Mouse (Mus musculus): ENCODE measurements around the gene Dock2.

The Dock2 gene

DNA sequence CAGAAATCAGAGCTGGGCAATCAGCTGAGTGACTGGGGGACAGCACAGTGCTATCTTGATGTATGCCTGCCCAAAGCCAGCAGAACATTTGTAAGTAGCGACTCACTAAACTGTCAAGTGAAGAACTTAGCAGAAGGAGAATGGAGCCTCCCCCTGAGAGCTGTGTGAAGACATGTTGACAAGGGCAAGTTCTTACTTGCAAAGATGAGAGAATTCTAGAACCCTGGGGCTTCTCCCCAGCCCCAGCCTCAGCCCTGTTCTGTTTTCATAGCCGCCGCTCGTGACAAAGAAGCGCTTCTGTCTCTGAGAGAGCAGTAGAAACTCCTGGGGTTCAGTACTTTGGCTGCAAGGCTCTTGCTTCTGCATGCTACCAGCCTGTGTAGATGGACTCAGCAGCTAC, 444.0 kb downstream of the Dock2 start:
- no peak for DNase-seq

DNA sequence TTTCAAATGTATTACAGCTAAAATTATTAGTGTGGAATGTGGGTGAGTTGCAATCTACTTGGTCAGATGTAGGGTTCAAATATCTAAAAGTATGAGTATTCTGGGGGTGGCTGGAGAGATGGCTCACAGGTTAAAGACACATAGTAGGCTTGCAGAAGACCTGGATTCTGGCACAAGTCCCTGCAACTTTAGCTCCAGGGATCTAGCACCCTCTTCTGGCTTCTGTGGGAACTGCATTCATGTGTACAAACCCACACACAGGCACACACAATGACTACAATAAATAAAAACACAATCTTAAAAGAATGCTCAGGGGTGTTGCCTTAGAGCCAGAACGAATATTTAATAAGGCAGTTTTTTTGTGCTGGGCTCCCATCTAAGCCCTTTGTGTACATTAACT, 445.8 kb downstream of the Dock2 start:
- DNase-seq, result no peak

DNA sequence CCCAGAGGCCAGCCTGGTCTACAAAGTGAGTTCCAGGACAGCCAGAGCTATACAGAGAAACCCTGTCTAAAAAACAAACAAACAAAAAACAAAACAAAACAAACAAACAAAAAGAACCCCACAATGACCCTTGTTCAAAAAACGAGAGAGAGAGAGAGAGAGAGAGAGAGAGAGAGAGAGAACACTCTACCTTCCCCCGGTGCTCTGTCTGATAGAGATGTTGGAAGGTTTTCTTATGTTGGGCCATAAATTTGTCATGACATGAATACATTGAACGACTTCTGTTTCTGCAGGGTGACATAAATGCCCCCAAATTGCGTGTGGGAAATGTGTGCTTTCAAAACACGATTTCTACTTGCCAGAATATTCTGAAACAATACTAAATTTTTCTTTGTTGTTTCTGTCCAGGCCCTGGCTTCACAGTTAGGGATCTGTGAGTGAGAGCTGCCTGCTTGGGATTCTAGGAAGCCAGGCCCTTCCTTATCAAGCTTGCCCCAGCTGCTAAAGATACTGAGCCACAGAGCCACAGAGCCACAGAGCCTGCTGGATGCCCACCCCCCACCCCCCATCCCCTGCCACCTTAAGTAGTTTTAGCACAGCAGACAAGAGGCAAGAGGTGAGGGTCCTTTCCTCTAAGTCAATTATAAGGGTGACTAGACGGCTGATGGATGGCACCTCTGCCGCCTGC, 451.2 kb downstream of the Dock2 start:
- no peak for DNase-seq

DNA sequence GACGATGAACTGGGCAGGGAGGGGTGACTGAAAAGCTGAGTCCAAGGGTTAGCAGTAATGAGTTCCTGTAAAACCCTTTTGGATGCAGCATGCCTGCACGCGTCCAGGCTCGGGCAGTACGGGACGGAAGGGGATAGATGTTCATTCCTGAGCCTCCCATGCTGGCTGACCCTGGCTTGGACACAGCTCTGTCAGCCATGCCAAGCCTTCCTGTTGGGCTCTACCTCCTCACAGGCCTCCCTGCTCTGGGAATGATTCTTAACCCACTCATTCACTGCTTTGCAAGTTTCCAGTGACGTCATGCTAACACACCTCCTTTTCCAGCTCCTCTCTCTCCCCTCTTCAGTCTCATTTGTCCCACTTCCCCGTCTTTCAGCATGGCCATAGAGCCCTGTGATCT, 460.0 kb downstream of the Dock2 start:
- no peak for DNase-seq

DNA sequence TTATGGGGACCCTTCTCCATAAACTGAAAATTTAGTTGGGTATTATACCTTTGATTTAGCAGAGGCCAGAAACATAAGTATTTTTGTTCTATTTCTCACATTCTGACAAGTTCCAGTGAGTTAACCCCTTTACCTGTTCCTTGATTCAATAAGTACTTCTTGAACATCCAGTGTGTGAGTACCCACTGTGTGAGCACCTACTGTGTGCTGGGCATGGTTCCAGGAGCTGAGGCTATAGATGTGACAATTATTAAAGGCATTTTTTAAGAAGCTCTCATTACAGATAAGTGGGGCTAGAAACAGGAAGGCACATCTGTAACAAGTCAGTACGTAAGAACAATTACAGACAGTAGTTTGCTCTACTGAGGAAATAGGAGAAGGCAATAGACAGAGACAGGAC, 464.4 kb downstream of the Dock2 start:
- no peak for DNase-seq

DNA sequence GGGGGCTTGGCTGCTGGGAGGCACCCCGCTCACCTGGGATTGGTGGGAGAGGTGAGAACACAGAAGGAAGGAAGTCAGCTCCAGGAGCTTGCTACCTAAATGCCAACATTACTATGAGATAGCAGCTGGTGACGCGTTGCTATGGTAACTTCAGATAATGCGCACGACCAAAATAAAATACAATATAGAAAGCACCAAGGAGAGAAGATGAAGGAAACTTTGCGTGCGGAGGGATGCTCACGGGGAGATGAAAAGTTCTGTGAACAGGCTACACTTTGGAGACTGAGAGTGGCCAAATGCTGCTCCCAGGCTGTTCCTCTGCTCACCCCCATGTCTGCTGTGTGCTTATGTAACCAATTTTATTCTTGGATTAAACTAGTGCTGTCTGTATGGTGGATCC, 466.7 kb downstream of the Dock2 start:
- DNase-seq, result peak; percentile 31

DNA sequence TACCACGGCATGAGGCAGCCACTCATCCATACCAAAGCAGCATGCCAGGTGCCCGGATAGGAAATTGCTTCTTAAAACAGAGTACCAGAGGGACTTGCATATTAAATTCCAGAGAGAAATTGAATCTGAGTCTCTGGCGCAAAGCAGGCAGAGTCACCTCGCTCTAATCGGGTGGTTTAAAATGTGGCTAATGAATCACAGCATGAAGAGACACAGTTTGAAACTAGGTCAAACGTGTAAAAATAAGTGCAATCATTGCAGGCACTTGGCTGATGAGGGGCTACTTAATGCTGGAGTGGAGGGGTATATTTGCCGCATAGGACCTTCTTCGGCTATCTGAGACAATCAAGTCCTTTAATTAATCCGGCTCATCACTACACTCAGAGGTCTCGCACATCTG, 467.5 kb downstream of the Dock2 start:
- no peak for DNase-seq

DNA sequence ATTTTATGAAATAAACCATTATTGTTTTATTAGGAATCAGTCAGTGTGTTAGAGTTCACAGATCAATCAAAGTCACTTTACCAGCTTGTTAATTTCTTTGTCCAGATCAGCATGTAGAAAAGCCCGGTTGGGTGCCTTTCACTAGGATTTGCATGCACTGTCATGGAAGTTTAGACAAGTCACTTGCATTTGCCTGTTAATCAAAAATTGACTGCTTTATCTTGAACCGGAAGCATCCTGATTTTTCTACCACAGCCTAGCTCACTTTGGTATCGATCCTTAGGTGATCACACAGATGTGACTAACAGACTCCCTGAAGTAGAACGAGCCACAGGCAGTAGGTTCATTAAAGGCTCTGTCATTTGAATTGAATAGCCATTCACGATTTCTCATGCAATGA, 468.3 kb downstream of the Dock2 start:
- no peak for DNase-seq

DNA sequence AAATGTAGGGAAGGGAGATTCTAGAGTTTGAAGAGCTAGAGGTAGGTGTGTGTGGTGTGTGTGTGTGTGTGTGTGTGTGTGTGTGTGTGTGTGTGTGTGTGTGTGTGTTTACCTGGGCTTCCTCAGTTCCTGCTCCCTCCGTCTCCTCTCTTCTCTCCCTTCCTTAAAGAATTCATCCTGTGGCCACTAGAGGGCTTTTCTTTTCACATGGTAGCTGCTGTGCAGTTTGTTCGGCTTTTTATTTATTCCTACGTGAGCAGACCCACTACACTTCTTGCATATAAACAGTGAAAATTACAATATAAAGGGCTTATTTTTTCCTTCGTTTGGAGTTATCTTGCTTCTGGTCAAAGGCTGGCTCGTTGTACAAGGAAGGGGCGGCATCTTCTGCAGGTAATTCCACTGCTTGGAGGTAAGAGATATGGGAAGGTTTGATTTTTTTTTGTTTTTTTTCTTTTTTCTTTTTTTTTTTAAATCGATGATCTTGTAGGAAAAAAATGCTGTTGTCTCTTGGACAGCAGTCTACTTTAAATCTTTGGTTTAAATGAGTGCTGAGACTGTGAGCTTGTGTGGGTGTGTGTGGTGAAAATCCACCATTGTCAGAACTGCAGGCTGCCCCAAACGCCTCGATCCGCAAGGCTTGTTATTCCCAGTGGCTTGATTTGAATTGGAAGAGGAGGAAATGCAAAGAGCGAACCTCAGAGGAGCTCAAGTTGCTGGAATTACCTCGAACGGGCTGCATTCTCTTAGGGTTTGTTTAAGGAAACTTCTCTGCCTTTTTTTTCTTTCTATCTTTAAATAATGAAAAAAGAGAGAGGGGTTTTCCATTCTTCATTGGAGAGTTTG, 468.9 kb downstream of the Dock2 start, which contains the start of gene Fam196b:
Gene Fam196b, plus strand, starts transcription at position 289 of the 846 bp plus-strand sequence.
- peak; percentile 15 for DNase-seq

DNA sequence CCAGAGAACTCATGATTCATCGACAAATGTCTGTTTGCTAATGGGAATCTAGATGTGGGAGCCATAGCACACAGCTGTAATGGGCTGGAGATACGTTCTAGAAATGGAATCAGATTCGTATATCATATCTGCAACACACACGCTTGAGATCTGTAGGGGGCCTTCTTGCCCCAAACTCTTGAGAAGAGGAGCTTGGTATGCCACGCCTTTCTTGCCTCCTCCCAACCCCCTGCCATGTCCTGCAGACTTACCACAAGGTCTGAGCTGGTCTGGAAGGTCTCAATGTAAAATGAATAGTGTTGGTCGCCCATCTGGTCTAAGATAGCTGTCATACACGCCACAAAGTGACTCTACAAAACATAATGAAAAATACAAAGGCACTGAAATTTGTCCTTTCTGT, 471.5 kb downstream of the Dock2 start:
- DNase-seq, result no peak

DNA sequence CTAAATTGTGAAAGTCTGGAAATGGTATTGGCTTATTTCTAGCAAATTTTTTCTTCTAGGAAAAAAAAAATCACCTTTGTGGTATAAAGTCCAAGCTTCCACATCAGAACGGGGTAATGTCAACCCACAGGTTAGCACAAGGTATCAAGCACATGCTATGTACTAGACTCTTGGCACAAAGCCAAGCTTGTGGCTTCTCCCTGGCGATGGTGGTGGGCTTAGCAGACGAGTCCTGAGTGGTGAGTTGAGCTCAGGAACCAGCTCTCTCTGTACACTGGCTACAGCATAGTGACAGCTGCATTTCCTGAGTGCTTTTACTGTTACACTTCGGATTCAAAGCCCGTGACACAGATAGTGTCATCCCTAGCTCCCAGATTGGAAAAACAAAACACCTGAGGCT, 472.0 kb downstream of the Dock2 start:
- no peak for DNase-seq

DNA sequence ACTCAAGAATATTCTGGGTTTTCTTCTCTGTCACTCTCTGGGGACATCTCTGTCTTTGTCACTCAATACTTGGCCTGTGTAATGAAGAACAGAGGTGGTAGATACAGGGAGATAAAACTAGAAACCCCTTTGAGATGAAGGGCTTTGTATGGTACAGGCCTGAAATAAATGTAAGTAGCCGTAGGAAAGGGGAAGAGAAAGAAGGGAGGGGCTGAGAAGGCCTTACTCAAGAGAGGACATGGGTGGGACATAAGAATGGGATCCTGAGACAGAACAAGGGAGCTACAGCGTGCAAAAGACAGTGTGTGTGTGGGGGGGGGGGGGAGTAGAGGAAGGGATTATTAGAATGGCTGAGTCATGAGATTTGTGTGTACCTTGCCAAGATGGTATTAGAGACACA, 474.3 kb downstream of the Dock2 start:
- DNase-seq, result no peak

DNA sequence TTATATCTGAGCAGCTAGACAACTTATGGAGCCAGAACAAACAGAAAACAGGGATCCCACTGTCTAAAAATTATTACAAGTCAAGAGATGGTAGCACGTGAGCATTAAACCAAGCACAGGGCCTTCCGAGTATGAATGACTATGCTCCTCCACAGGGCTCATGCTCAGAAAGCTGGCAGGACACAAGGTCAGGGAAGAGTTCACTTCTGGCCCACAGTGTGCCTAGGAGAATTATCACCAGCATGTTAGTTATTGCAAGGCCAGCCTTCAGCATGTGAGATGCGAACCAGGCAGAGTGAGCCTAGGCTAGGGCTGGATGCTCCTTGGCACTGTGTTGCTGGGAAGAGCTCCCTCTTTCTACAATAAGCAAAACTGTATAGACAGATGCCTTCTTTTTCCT, 475.0 kb downstream of the Dock2 start:
- DNase-seq, result no peak

DNA sequence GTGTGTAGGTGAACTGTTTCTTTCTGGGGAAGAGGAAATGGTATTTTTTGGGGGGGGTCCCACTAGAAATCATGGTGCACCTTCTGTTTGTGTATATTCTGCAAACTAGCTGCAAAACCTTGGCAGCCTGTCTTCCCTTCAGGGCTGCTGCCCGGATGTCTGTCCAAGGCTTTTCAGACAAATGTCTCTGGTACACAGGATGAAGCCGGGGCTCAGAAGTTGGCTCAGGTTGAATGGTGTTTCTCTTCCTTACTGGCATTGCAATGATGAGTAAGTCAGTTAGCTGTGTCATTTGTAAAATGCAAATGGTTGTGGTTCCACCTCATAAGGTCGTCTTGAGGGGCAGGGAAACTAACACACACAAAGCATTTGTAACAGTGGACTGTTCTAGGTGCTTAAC, 477.5 kb downstream of the Dock2 start:
- DNase-seq, result no peak

DNA sequence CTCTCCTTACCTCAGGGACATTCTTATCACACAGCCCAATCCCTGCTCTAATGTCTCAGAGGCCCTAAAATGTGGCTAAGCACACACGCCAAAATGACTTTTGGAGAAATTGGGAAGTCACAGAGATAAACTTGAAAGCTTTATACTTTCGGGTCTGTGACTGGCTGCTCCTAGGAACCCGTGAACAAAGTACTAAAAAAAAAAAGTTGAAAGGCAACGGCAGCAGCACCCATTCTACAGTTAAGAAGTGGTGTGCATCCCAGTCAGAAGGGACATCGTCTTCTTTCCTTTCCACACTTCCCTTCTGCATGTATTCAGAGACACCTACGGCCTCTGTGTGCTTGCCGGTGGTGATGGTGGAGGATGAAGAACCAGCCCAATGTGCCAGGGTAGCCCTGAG, 483.6 kb downstream of the Dock2 start:
- DNase-seq, result no peak

DNA sequence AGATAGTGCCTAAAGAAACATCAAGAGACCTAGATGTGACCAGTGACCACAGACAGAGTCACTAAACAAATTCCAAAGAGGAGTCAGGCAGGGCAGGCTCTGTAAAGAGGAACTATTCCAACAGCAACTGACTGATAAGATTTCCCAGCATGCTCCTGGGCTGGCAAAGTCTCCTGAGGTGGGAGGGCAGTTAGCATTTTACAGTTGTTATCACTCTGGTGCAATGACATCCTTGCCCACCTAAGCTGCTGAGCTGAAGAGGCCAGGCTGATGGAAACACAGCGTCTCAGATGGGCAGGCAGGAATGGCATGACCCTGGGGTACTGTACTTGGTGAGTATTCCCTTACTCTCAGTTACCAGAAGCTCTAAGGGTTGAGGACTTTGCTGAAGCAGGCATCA, 484.1 kb downstream of the Dock2 start:
- DNase-seq, result no peak

DNA sequence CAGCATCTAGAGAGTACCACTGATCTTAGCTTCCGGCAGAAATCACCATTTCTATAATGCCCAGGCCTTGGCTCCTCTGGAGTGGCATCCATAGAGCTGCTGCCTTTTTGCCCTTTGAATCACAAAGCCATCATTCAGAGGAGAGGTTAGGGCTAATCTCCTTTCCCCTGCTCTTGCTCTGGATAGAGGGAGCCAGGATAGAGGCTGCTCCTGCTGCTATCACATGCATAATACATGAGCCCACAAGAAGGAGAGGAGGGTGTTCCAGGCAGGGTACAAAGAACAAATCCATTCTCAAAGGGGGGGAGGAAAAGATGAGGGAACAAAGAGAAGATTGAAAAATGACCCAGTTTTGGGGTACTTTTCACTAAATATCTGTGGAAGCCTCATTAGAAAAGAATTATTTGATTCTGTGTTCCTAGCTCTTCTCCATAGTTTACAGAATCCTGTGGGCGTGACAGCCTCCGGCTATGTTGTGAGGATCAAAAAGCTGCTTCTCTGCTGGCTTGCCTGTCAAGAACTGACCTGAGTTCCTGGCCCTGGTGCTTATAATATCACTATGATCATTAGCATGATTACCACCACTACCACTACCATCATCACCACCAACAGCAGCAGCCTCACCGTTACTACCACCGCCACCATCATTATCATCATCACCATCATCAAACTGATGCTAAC, 485.9 kb downstream of the Dock2 start:
- no peak for DNase-seq

DNA sequence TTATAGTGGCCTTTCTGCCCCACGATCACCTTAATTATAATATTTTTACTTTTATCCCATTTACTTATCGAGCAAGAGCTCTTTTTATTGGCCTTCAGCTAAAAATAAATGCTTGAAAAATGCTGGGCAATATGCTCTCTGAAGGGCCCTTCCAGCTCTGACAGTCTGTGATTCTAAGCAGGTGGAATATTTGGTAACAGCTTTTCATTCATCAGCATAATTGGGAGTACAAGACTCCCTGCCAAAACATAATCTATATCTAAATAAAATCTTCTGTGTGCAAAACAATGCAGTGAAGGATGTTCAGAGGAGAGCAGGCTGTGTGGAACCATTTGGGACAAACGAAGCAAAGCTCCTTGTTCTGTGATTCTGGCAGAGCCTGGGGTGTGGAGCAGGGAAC, 492.4 kb downstream of the Dock2 start:
- no peak for DNase-seq

DNA sequence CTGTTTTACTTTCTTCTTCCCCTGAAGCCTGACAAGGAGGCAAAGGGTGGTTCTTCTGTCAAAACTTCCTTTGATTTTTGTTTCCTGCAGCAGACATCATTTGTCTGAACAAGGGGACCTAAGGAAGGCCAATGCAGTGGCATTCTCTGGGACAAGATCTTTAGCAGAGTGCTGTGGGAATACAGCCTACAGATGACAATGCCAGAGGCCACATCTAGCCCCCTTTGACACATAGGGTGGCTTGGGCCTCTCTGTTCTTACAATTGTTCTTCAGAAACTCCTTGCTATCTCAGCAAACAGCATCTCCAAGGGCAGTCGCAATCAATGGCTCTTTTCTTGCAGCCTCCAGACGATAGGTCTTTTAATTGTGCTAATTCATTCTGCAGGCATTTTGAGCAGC, 493.0 kb downstream of the Dock2 start:
- no peak for DNase-seq

DNA sequence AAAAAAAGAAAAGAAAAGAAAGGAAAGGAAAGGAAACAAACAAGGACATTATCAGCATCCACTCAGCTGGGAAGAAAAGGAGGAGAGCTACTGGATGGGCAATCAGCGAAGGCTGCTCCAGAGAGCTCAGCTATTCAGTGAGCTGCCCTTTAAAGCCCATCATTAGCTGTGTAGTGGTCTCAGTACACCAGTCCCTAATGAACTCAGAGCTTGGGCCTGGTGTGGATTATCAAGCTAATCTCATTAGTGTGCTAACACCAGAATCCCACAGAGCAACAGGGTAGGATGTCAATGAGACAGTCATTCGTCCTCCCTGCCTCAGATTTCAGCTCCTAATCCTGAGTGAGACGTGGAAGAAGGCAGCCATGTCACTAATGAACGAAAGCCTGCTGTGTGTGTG, 493.4 kb downstream of the Dock2 start:
- no peak for DNase-seq

DNA sequence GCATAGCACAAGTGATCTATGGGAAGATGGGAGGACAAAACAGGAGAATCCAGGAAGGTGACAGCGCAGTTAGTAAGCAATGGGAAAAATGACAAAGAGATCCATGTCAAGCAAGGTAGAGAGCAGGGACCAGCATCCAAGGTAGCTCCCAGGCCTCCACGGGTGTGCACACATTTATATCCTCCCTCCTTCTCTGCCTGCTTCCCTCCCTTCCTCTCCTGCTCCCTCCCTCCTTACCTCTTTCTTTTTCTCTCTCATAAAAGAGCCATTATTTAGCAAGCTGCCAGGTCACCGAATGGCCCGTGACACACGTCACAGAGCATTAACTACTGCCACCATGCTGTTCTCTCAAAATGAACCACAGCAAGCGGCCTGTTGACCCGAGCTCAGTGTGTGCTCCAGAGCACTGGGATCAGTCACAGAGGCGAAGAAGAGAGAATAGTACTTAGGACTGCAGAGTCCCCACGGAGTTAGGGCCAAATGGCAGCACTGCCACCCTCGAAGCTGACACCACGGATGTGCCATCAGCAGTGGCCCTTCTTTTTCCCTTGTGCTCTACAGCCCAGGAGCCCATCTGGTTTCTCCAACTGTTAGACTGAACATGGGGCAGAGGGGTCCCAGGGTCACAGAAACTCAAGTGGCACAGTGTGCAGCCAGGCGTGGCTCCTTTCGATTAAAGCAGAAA, 499.4 kb downstream of the Dock2 start:
- DNase-seq, result no peak

DNA sequence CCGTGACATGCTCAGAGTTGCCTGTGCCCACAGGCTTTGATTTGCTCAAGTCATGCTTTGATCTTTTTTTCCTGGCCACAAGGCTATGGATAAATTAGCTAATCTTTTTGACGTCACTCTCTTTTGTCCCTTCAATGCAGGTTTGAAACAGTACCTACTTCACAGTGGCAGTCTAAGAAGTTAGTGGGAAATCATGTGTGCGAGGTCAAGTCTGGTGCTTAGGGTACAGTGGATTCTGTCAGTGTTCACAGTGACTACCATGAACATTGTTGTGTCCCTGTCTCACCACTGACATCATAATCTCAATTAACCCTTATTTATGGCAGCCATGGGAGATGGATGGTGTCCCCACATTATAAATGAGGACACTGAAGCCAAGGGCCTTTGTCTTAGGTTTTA, 506.6 kb downstream of the Dock2 start:
- no peak for DNase-seq

DNA sequence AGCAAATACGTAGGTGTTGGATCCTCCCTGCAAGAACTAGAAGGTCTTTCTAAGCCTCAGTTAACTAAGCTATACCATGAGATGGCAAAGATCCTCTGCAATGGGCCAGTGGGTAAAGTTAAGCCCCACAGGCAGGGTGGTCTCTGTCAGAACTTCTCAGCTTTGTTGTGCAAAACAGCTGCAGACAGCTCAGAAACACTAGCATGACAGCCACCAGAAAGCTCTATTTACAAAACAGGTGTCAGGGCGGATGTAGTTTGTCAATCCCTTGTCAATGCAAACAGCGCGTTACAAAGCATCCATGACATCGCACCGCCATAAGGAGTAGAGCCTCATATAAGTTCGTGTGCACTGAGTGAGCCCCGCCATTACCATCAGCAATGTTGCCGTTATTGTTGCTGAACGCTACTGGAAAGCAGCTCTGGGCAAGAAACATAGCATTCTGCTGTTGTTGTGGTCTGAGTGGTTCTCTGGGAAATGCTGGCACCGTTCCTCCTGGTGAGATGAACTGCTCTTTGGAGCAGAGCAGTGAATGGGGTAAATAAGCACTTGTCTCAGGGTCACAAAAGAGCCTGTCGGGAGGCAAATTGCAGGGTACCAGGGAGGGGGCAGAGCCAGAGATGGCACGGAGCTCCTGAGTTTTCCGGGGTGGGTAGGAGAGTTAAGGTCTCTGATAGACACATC, 507.2 kb downstream of the Dock2 start:
- DNase-seq, result no peak

All from right cerebral cortex, postnatal 25 days (tissue).